Mouse (Mus musculus): ENCODE measurements around the gene Adamtsl3.

The Adamtsl3 gene

GRCm38 (mm10) chr7:82497064-82497463, 161.6 kb downstream of the Adamtsl3 start:
- DNase-seq (ENCODE audit: low read depth, low spot score): no peak

GRCm38 (mm10) chr7:82501306-82501705, 165.8 kb downstream of the Adamtsl3 start:
- no peak for DNase-seq (ENCODE audit: low read depth, low spot score)

GRCm38 (mm10) chr7:82502511-82502910, 167.0 kb downstream of the Adamtsl3 start:
- DNase-seq (ENCODE audit: low read depth, low spot score): no peak

GRCm38 (mm10) chr7:82504101-82504500, 168.6 kb downstream of the Adamtsl3 start:
- DNase-seq (ENCODE audit: low read depth, low spot score): peak; percentile 78

- no peak for DNase-seq (ENCODE audit: low read depth, low spot score)
Observed at GRCm38 (mm10) chr7:82530583-82530982, 195.1 kb downstream of the Adamtsl3 start.

- DNase-seq (ENCODE audit: low read depth, low spot score): no peak
Observed at GRCm38 (mm10) chr7:82531376-82531775, 195.9 kb downstream of the Adamtsl3 start.

GRCm38 (mm10) chr7:82533188-82533587, 197.7 kb downstream of the Adamtsl3 start:
- peak; percentile 23 for DNase-seq (ENCODE audit: low read depth, low spot score)

- DNase-seq (ENCODE audit: low read depth, low spot score): peak; percentile 57
Observed at GRCm38 (mm10) chr7:82533747-82534504, 198.4 kb downstream of the Adamtsl3 start.

GRCm38 (mm10) chr7:82544390-82544919, 209.0 kb downstream of the Adamtsl3 start:
- DNase-seq (ENCODE audit: low read depth, low spot score): peak; percentile 48

- no peak for DNase-seq (ENCODE audit: low read depth, low spot score)
Observed at GRCm38 (mm10) chr7:82552005-82552404, 216.5 kb downstream of the Adamtsl3 start.

GRCm38 (mm10) chr7:82555803-82556202, 220.3 kb downstream of the Adamtsl3 start:
- DNase-seq (ENCODE audit: low read depth, low spot score): no peak

- DNase-seq (ENCODE audit: low read depth, low spot score): no peak
Observed at GRCm38 (mm10) chr7:82556417-82556816, 220.9 kb downstream of the Adamtsl3 start.

GRCm38 (mm10) chr7:82557111-82557510, 221.6 kb downstream of the Adamtsl3 start:
- DNase-seq (ENCODE audit: low read depth, low spot score): no peak

- no peak for DNase-seq (ENCODE audit: low read depth, low spot score)
Observed at GRCm38 (mm10) chr7:82566688-82567087, 231.2 kb downstream of the Adamtsl3 start.

- no peak for DNase-seq (ENCODE audit: low read depth, low spot score)
Observed at GRCm38 (mm10) chr7:82567811-82568210, 232.3 kb downstream of the Adamtsl3 start.

GRCm38 (mm10) chr7:82572981-82573380, 237.5 kb downstream of the Adamtsl3 start:
- DNase-seq (ENCODE audit: low read depth, low spot score): no peak

- no peak for DNase-seq (ENCODE audit: low read depth, low spot score)
Observed at GRCm38 (mm10) chr7:82580007-82580406, 244.5 kb downstream of the Adamtsl3 start.

GRCm38 (mm10) chr7:82581802-82582201, 246.3 kb downstream of the Adamtsl3 start:
- no peak for DNase-seq (ENCODE audit: low read depth, low spot score)

GRCm38 (mm10) chr7:82582534-82582933, 247.0 kb downstream of the Adamtsl3 start:
- no peak for DNase-seq (ENCODE audit: low read depth, low spot score)

- no peak for DNase-seq (ENCODE audit: low read depth, low spot score)
Observed at GRCm38 (mm10) chr7:82590931-82591330, 255.4 kb downstream of the Adamtsl3 start.

GRCm38 (mm10) chr7:82602008-82602407, 266.5 kb downstream of the Adamtsl3 start:
- DNase-seq (ENCODE audit: low read depth, low spot score): no peak

- DNase-seq (ENCODE audit: low read depth, low spot score): no peak
Observed at GRCm38 (mm10) chr7:82605425-82605824, 269.9 kb downstream of the Adamtsl3 start.

GRCm38 (mm10) chr7:82609629-82610028, 274.1 kb downstream of the Adamtsl3 start:
- DNase-seq (ENCODE audit: low read depth, low spot score): peak; percentile 20

Measured in mesoderm, embryonic 11.5 days (tissue).